Mouse (Mus musculus): Measurements from ENCODE around the gene Rcc1l.

The Rcc1l gene

GRCm38 (mm10) chr5:134170167-134170566, 6.4 kb downstream of the Rcc1l start:
- no peak for DNase-seq (ENCODE audit: low read depth, low spot score)

DNA sequence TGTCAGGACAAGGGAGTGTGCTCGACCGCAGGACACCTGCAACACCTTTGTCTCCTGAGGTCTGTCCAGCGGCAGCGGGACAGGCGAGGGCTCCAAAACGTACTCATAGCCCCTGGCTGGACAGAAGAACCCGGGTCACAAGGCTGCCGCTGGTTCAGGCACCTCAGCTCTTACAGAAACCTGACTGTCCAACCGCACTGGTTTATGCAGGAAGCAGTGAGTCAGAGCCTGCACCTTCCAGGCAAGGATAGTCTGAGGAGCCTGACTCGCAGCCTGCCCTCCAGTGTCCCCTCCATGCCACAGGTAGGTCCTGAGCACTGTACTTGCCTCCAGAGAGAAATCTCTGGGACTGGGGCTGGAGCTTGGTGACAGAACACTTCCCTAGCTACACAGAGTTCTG, 7.3 kb downstream of the Rcc1l start:
- DNase-seq (ENCODE audit: low read depth, low spot score): no peak

DNA sequence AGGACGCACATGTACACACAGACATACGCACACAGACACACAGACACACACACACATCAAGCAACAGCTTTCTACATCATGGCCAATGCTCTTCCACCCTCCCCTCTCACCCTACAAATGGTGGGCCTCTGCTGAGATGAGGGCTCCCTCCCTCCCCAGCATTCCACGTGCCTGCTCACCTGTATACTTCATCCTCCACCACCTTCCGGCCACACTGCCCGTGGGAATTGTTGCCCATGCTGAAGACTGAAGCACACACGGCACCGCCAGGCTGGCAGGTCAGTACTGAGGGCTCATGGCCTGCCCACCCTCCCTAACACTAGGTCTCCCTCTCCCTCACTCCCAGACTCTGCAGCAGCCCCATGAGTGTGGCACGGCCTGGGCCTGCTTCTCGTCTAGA, 8.5 kb downstream of the Rcc1l start:
- DNase-seq (ENCODE audit: low read depth, low spot score): no peak

DNA sequence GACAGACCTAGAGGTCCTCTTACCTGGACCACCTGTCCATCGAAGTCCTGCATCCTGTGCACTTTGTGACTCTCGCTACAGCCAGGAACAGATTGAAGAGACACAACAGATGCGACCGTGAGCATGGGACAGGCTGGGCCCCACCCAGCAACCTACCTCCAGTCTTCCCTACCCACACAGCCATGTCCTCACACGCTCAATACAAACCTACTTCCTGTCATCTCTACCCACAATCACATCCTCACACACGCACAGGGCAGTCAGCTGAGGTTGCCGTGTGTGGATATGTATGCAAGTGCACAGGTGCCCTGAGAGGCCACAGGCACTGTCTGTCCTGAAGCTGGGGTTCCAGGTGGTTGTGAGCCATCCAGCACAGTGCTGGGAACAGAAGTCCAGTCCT, 9.9 kb downstream of the Rcc1l start:
- DNase-seq (ENCODE audit: low read depth, low spot score): no peak

DNA sequence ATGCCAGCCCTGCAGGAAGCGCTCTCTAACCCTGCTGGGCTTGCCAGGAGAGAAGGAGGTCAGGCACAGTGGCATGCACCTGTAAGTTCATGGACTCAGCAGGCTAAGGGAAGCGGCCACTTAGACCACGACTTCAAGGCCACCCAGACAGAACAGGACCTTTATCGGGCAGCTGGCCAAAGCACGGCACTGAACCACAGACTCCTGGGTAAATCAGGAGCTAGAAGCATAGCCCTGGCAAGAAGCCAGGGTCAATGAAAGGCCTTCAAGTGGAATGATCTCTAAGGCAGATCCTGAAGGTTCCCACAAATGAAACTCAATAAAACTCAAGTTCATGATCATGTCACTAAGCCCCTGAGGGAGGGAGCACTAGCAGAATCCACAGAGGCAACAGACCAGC, 11.9 kb downstream of the Rcc1l start:
- DNase-seq (ENCODE audit: low read depth, low spot score): no peak

- DNase-seq (ENCODE audit: low read depth, low spot score): no peak
Observed at GRCm38 (mm10) chr5:134155916-134156466, 20.6 kb downstream of the Rcc1l start.

GRCm38 (mm10) chr5:134151895-134152294, 24.7 kb downstream of the Rcc1l start:
- no peak for DNase-seq (ENCODE audit: low read depth, low spot score)

DNA sequence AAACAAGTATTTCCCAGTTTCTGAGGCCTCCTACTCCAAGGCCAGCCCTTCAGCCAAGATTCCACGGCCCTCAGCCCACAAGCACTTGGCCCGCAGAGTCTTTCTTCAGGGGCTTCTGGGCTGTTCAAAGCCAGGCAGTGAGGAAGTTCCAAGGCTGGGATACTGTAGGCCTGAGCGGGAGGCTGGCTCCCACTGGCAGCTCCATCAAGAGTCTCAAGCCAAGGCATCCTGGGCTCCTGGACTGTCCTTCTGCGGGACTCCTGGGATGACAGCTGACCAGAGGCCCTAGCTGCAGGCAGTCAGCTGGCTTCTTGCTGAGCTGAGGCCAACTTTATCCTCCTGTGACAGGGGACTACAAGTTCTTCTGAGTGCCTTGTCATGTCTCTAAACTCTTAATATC, 28.4 kb downstream of the Rcc1l start:
- peak; percentile 15 for DNase-seq (ENCODE audit: low read depth, low spot score)

GRCm38 (mm10) chr5:134147194-134147753, 29.3 kb downstream of the Rcc1l start:
- peak; percentile 57 for DNase-seq (ENCODE audit: low read depth, low spot score)

- no peak for DNase-seq (ENCODE audit: low read depth, low spot score)
Observed at GRCm38 (mm10) chr5:134144986-134145385, 31.6 kb downstream of the Rcc1l start.

DNA sequence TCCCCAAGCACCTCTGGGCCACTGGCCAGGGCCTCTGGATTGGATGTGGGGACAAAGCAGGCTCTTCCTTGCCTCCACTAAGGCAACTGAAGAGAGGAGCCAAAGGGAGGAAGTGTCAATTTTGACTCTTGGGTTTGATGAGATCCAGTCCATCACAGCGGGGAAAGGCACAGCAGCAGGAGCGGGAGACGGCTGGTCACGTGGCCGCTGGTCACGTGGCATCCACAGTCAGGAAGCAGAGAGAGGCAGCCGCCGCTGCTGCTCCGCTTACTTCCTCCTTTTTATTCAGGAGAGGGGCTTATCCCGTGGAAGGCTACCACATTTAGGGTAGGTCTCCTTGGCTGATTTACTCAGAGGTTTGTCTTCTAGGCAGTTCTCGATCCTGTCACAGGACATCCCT, 34.2 kb downstream of the Rcc1l start:
- no peak for DNase-seq (ENCODE audit: low read depth, low spot score)

DNA sequence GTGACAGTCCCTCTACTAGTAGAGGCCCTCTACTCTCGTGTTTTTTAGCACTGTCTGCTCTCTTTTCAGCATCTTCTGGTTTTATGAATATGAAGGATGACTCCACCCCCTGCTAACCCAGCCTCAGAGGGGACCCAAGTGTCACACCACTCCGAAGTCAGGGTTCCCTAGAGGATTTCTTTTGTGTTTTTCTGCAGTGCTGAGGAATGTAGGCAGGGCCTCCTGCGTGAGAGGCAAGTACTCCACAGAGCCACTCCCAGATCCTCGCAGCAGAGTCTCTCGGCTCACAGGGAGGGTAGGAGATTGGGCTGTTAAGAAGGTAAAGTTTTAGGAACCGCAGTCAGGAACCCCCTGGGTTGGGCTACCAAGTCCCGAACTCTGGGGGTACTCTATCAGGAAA, 35.3 kb downstream of the Rcc1l start:
- DNase-seq (ENCODE audit: low read depth, low spot score): no peak

DNA sequence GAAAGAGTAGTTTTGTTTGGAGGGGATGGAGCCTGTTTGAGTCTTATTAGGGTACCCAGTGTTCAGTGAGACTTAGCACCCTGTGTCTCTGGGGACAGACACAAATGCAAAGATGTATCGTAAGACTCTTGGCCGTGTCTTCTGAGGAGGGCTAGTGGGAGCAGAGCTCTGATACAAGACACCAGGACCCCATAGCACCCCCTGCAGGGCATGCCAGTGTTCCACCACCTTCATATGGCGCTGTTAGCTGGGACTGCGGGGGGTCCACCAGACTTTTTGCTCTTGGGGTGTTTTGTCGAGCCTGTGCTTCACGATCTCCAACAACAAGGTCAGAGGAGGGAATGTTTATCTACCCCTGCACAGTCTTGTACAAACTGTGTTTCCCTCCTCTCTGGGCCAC, 37.1 kb downstream of the Rcc1l start:
- DNase-seq (ENCODE audit: low read depth, low spot score): no peak

DNA sequence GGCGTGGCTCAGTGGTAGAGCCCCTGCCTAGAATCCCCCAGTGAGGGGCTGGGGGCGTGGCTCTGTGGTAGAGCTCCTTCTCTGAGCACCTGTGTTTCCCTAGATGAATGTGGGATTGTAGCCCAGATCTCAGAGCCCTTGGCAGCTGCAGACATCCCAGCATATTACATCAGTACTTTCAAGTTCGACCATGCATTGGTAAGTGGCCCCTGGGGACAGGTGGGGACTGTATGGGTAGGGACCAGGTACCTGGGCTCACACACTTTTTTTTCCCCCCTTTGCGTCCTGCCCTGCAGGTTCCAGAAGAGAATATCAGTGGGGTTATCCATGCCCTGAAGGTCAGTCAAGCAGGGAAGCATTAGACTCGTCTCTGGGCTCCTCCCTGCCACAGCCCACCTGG, 38.6 kb downstream of the Rcc1l start:
- no peak for DNase-seq (ENCODE audit: low read depth, low spot score)

DNA sequence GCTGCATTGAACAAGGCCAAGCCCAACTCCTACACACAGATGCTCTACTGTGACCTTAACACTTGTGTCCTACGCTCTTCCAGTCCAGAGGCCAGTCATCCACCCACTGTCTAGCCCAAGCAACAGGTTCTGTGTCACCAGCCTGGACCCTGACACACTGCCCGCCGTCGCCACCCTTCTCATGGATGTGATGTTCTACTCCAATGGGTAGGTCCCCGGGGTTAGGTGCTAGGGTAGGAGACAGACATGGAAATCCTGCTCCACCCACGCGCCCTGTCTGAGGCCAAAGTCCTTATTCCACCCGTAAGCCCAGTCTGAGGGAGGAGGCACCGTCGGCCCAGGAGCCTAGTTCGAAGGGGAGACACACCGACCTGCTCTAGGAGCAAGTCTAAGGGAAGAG, 40.6 kb downstream of the Rcc1l start:
- no peak for DNase-seq (ENCODE audit: low read depth, low spot score)

GRCm38 (mm10) chr5:134131586-134131985, 45.0 kb downstream of the Rcc1l start:
- DNase-seq (ENCODE audit: low read depth, low spot score): peak; percentile 81

- no peak for DNase-seq (ENCODE audit: low read depth, low spot score)
Observed at GRCm38 (mm10) chr5:134126232-134126631, 50.3 kb downstream of the Rcc1l start.

- DNase-seq (ENCODE audit: low read depth, low spot score): no peak
Observed at GRCm38 (mm10) chr5:134123846-134124245, 52.7 kb downstream of the Rcc1l start.

- DNase-seq (ENCODE audit: low read depth, low spot score): no peak
Observed at GRCm38 (mm10) chr5:134121893-134122259, 54.7 kb downstream of the Rcc1l start.

- DNase-seq (ENCODE audit: low read depth, low spot score): no peak
Observed at GRCm38 (mm10) chr5:134121138-134121892, 55.3 kb downstream of the Rcc1l start.

DNA sequence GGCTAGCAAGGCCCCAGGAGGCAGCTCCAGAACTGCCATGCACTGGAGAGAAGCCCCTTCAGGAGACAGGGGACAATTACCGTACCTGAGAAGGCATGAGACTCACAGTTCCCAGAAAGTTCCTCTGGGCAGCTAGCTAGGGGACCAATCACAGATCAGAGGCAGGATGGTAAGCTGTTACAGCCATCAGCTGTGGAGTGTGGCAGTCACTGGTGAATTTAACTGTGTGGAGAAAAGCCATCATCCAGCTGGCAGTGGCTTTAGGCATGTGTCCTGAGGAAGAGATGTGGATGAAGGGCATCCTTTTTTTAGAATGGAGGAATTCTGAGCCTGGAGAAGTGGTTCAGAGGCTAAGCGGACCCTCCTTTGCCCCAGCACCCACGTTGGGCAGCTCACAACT, 56.4 kb downstream of the Rcc1l start:
- DNase-seq (ENCODE audit: low read depth, low spot score): no peak

- DNase-seq (ENCODE audit: low read depth, low spot score): no peak
Observed at GRCm38 (mm10) chr5:134119481-134120120, 57.0 kb downstream of the Rcc1l start.
